Mouse (Mus musculus) neural tube, embryonic 10.5 days (tissue): ENCODE results near the gene Galk1.

Experiments
- DNase-seq: peaks from one replicate; pipeline ENCODE4 v3.0.0-alpha.2; 2017; ENCODE audit warnings: low spot score; ENCODE audit errors: extremely low spot score

The Galk1 gene

GRCm38 (mm10) chr11:115983291-115983690, 29.2 kb downstream of the Galk1 start:
- DNase-seq, result no peak

GRCm38 (mm10) chr11:115982472-115982871, 30.0 kb downstream of the Galk1 start:
- no peak for DNase-seq

GRCm38 (mm10) chr11:115975544-115975943, 37.0 kb downstream of the Galk1 start:
- DNase-seq, result no peak

GRCm38 (mm10) chr11:115975083-115975420, 37.5 kb downstream of the Galk1 start:
- DNase-seq, result peak; percentile 19

- peak; percentile 19 for DNase-seq
Measured at GRCm38 (mm10) chr11:115974309-115975082, 38.0 kb downstream of the Galk1 start, which contains the start of gene Itgb4. TSS of gene Itgb4 (plus strand) at chr11:115974709.

- DNase-seq, result no peak
Measured at GRCm38 (mm10) chr11:115971016-115971415, 41.5 kb downstream of the Galk1 start.

GRCm38 (mm10) chr11:115970006-115970673, 42.4 kb downstream of the Galk1 start:
- no peak for DNase-seq

GRCm38 (mm10) chr11:115968731-115969405, 43.7 kb downstream of the Galk1 start:
- no peak for DNase-seq

- DNase-seq, result no peak
Measured at GRCm38 (mm10) chr11:115964977-115965604, 47.4 kb downstream of the Galk1 start.

- DNase-seq, result no peak
Measured at GRCm38 (mm10) chr11:115962651-115963412, 49.7 kb downstream of the Galk1 start.

GRCm38 (mm10) chr11:115959018-115959417, 53.5 kb downstream of the Galk1 start:
- DNase-seq, result no peak
